Mouse (Mus musculus): ENCODE measurements around the gene Plcg1.

Plcg1 gene

GRCm38 (mm10) chr2:160731117-160731838, at the start of gene Plcg1:
TSS of gene Plcg1 (plus strand) at chr2:160731300.
- peak; percentile 88 for DNase-seq (ENCODE audit: low spot score)

- DNase-seq (ENCODE audit: low spot score), result no peak
Observed at GRCm38 (mm10) chr2:160700271-160700670, 30.8 kb upstream of the Plcg1 start.

GRCm38 (mm10) chr2:160701603-160702002, 29.5 kb upstream of the Plcg1 start:
- DNase-seq (ENCODE audit: low spot score), result no peak

GRCm38 (mm10) chr2:160702824-160703223, 28.3 kb upstream of the Plcg1 start:
- DNase-seq (ENCODE audit: low spot score), result no peak

- no peak for DNase-seq (ENCODE audit: low spot score)
Observed at GRCm38 (mm10) chr2:160707673-160708072, 23.4 kb upstream of the Plcg1 start.

- no peak for DNase-seq (ENCODE audit: low spot score)
Observed at GRCm38 (mm10) chr2:160715463-160716030, 15.6 kb upstream of the Plcg1 start.

GRCm38 (mm10) chr2:160717269-160717668, 13.8 kb upstream of the Plcg1 start:
- no peak for DNase-seq (ENCODE audit: low spot score)

GRCm38 (mm10) chr2:160718811-160719210, 12.3 kb upstream of the Plcg1 start:
- no peak for DNase-seq (ENCODE audit: low spot score)

- no peak for DNase-seq (ENCODE audit: low spot score)
Observed at GRCm38 (mm10) chr2:160722714-160723113, 8.4 kb upstream of the Plcg1 start.

- DNase-seq (ENCODE audit: low spot score), result no peak
Observed at GRCm38 (mm10) chr2:160723613-160724375, 7.3 kb upstream of the Plcg1 start.

- no peak for DNase-seq (ENCODE audit: low spot score)
Observed at GRCm38 (mm10) chr2:160724536-160724935, 6.6 kb upstream of the Plcg1 start.

GRCm38 (mm10) chr2:160725877-160726864, 4.9 kb upstream of the Plcg1 start:
- no peak for DNase-seq (ENCODE audit: low spot score)

GRCm38 (mm10) chr2:160728972-160729371, 2.1 kb upstream of the Plcg1 start:
- no peak for DNase-seq (ENCODE audit: low spot score)

GRCm38 (mm10) chr2:160729436-160729835, 1.7 kb upstream of the Plcg1 start:
- no peak for DNase-seq (ENCODE audit: low spot score)

- no peak for DNase-seq (ENCODE audit: low spot score)
Observed at GRCm38 (mm10) chr2:160729851-160730796, 976 bp upstream of the Plcg1 start.

GRCm38 (mm10) chr2:160730797-160731116, 343 bp upstream of the Plcg1 start:
- no peak for DNase-seq (ENCODE audit: low spot score)

- DNase-seq (ENCODE audit: low spot score), result peak; percentile 59
Observed at GRCm38 (mm10) chr2:160731839-160732261, 750 bp downstream of the Plcg1 start.

GRCm38 (mm10) chr2:160732420-160732995, 1.4 kb downstream of the Plcg1 start:
- DNase-seq (ENCODE audit: low spot score), result no peak

GRCm38 (mm10) chr2:160733131-160733531, 2.0 kb downstream of the Plcg1 start:
- no peak for DNase-seq (ENCODE audit: low spot score)

GRCm38 (mm10) chr2:160734331-160734730, 3.2 kb downstream of the Plcg1 start:
- DNase-seq (ENCODE audit: low spot score), result no peak

Measured in ovary, postnatal 14 days (tissue).